18 mouse cellular contexts compared by ENCODE assay signal in genomic region chr4:117161183-117161582, GRCm38 (mm10). TPM values are rescaled to one million over a fixed set of nuclear protein-coding genes. Genes with fewer than 3 reads are reported as not detected.
"Had no signal": no experiment of that assay in that cellular context is flagged by ENCODE, and none has a peak within 500 bp of the region (broad histone marks: within the 10 kb centered on the region; RNA-seq: fewer than 3 reads in every experiment).

No protein-coding gene starts in this region.

- H3K4me1 ChIP-seq: limb, embryonic 12.5 days; neural tube, embryonic 13.5 days had no signal

- H3K4me3 ChIP-seq: limb, embryonic 12.5 days; neural tube, embryonic 13.5 days had no signal

- H3K4me2 ChIP-seq: limb, embryonic 12.5 days; neural tube, embryonic 13.5 days had no signal

- H3K27me3 ChIP-seq: limb, embryonic 12.5 days; neural tube, embryonic 13.5 days had no signal

- H3K9ac ChIP-seq: limb, embryonic 12.5 days; liver, embryonic 14.5 days; neural tube, embryonic 13.5 days had no signal

- H3K9me3 ChIP-seq: limb, embryonic 12.5 days; neural tube, embryonic 13.5 days had no signal

- H3K27ac ChIP-seq: kidney, postnatal 0 days; limb, embryonic 12.5 days; liver, embryonic 14.5 days; neural tube, embryonic 13.5 days had no signal

- DNase-seq: kidney, adult 8-10 months; kidney, postnatal 36 days; layer of hippocampus, adult 9-11 months; layer of hippocampus, postnatal 36 days; lung, adult 18-20 months; lung, postnatal 36 days; right cerebral cortex, adult 18-20 months; right cerebral cortex, postnatal 25 days; thymus, postnatal 36 days had no signal

RNA-seq across cellular contexts. Expression of gene Tctex1d4, which starts 34.6 kb away (rescaled TPM):
- total RNA-seq: layer of hippocampus, postnatal 36 days; left cerebral cortex, adult 8-10 months; left cerebral cortex, postnatal 25 days; liver, adult 2 months; megakaryocyte progenitor cell, adult 5-6 weeks; monocyte, adult 5-6 weeks had no signal
- polyA plus RNA-seq: limb, embryonic 12.5 days; liver, embryonic 14.5 days; neural tube, embryonic 13.5 days had no signal
